Mouse (Mus musculus): ENCODE measurements around the gene Mecom.

- TF ChIP-seq FLI1 (IDR thresholded peaks at IDR 0.05; ENCODE audit: low read length) = no peak
- TF ChIP-seq GATA1 (IDR thresholded peaks at IDR 0.05; ENCODE audit: borderline replicate concordance, low read length) = no peak
Observed at GRCm38 (mm10) chr3:30130495-30130894, 417.3 kb downstream of the Mecom start.
